Mouse (Mus musculus) heart, postnatal 0 days (tissue): ENCODE measurements around the gene Vldlr.

Experiments used
- CTCF ChIP-seq: IDR thresholded peaks from 2 replicates; pipeline ENCODE4 v1.5.1; 2016; ENCODE audit warnings: antibody characterized with exemption, control low read depth, low read depth
- EP300 ChIP-seq: IDR thresholded peaks from 2 replicates; pipeline ENCODE4 v1.6.1; 2016; ENCODE audit warnings: antibody characterized with exemption, low read depth

DNA sequence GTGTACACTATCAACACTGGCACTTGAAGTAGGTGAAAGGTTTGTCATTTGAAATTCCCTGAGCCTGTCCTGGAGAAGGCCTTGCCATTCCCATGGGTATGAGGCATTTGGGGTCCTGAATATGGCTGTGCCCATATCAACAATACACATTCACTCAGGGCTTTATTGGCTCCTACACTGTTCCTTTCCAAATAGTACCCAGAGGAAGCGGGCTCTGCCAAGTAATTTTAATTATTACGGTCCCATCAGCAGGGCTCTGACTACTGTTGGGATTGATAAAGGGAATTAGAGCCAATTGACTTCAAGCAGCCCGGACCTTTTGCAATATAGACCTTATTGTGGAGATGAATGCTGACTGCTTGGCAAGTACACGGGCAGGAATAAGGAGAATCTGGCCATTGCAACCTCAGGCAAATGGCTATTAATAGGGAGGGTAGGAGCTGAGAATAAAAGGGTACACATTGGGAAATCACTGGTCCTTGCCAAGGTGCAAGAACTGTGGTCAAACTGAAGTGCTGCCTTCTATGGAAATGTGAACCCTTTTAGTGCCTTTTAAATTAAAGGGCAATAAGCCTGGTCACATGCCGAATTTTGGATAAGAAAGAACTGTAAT is 38.0 kb upstream of the Vldlr start:
- TF ChIP-seq CTCF (no peak), EP300 (no peak)
